Mouse (Mus musculus): ENCODE measurements around the gene Ndufs7. TPM values are rescaled to one million over a fixed set of nuclear protein-coding genes. Genes with fewer than 3 reads are reported as not detected.

Gene Ndufs7
- polyA plus RNA-seq, 1 experiment from 2014 or later, result 311 TPM

- 87% methylated on average over 3 of the region's 3 CpGs for WGBS
- Histone ChIP-seq H3K4me3 (peak overlapping the region; percentile 2; the same call in 1 of the 2 replicates), H3K9me3 (replicated peaks) (no peaks in the 10 kb centered on the region), H3K27me3 (ENCODE audit: low read depth, poor library complexity, severe bottlenecking) (no peaks in the 10 kb centered on the region), H3K27ac (no peak overlapping the region), H3K4me1 (peaks cover 20% of the 10 kb centered on the region), H3K36me3 (peaks cover 94% of the 10 kb centered on the region)
- no peak for DNase-seq (ENCODE audit: low spot score)
Observed at GRCm38 (mm10) chr10:80273847-80274246, 24.9 kb downstream of the Ndufs7 start.

DNA sequence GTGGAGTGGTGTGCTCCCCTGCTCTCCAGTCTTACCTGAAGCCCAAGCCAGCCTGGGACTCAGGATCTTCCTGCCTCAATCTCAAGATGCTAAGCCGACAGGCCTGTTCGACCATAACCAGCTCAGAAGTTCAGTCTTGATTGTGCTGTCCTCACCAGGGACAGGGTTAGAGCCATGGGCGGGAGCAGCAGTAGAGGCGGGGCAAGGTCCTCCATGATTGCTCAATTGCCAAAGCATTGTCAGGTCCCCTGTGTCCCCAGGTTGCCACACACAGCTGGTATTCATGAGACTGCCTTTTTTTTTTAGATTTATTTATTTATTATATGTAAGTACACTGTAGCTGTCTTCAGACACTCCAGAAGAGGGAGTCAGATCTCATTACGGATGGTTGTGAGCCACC lies 27.3 kb downstream of the Ndufs7 start:
- Histone ChIP-seq H3K27me3 (ENCODE audit: low read depth, poor library complexity, severe bottlenecking) (no peaks in the 10 kb centered on the region), H3K4me3 (no peak overlapping the region), H3K36me3 (peaks cover 94% of the 10 kb centered on the region), H3K9me3 (replicated peaks) (no peaks in the 10 kb centered on the region), H3K27ac (no peak overlapping the region), H3K4me1 (0 out of 2 replicates have a peak, but pooled peaks cover 14% of the 10 kb centered on the region)
- no peak for DNase-seq (ENCODE audit: low spot score)
- WGBS, result 91% methylated on average over 5 of the region's 5 CpGs

DNA sequence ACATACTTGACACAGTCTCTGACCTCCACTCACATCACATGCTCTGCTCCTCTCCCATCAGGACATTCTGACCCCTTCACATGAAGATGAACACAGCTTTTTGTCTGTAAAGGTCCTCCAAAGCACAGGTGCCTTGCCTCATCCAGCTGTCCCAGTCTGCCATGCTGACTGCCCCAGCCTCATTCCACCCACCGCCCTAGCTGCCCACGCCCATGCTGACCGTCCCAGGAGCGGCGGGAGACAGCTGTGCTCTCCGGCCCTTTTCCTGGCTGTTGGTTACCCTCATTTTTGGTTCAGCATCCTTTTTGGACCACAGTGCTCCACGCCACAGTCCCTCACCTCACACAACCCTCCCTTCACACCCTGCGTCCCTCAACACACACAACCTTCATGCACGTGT lies 29.5 kb downstream of the Ndufs7 start:
- no peaks in the 10 kb centered on the region for H3K9me3 ChIP-seq (replicated peaks)
- H3K27ac ChIP-seq, result no peak overlapping the region
- H3K27me3 ChIP-seq (ENCODE audit: low read depth, poor library complexity, severe bottlenecking), result no peaks in the 10 kb centered on the region
- H3K4me3 ChIP-seq, result no peak overlapping the region
- WGBS, result 97% methylated on average over 9 of the region's 9 CpGs
- peaks cover 99% of the 10 kb centered on the region for H3K36me3 ChIP-seq
- DNase-seq (ENCODE audit: low spot score), result no peak
- 0 out of 2 replicates have a peak, but pooled peaks cover 15% of the 10 kb centered on the region for H3K4me1 ChIP-seq

- H3K4me3 ChIP-seq, result peak overlapping the region; percentile 8; the same call in 1 of the 2 replicates
- H3K27ac ChIP-seq, result no peak overlapping the region; the same call in 1 of the 2 replicates
- H3K9me3 ChIP-seq (replicated peaks), result no peaks in the 10 kb centered on the region
- WGBS, result 94% methylated on average over 12 of the region's 12 CpGs
- H3K4me1 ChIP-seq, result 0 out of 2 replicates have a peak, but pooled peaks cover 7% of the 10 kb centered on the region
- no peak for DNase-seq (ENCODE audit: low spot score)
- peaks cover 99% of the 10 kb centered on the region for H3K36me3 ChIP-seq
- H3K27me3 ChIP-seq (ENCODE audit: low read depth, poor library complexity, severe bottlenecking), result no peaks in the 10 kb centered on the region
Observed at GRCm38 (mm10) chr10:80279273-80279672, 30.4 kb downstream of the Ndufs7 start.

DNA sequence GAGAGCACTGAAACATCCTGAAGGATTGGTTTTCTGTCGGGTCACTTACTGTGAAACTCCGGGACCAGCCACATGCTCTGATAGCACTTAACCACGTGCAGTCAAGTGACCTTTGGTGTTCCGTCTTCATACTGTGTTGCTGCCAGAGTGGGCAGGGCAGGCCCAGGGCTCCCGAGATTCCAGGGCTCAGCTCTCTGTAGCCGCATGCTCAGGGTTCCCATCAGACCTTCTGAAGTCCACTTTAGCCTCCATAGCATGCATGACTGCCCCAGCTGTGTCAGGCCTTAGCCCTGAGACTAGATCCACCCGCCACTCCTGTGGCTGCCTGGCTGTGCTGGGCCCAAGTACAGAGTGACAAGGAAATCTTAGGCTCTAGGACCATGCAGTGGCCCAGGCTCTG lies 32.4 kb downstream of the Ndufs7 start:
- Histone ChIP-seq H3K27ac (0 out of 2 replicates have a peak overlapping the region, but pooled peaks have one; percentile 15), H3K36me3 (peaks cover 99% of the 10 kb centered on the region), H3K9me3 (replicated peaks) (no peaks in the 10 kb centered on the region), H3K4me3 (0 out of 2 replicates have a peak overlapping the region, but pooled peaks have one; percentile 1), H3K27me3 (ENCODE audit: low read depth, poor library complexity, severe bottlenecking) (no peaks in the 10 kb centered on the region), H3K4me1 (peaks cover 12% of the 10 kb centered on the region; the same call in 1 of the 2 replicates)
- no peak for DNase-seq (ENCODE audit: low spot score)
- WGBS, result 87% methylated on average over 7 of the region's 7 CpGs

- peaks cover 99% of the 10 kb centered on the region for H3K36me3 ChIP-seq
- DNase-seq (ENCODE audit: low spot score), result no peak
- 87% methylated on average over 8 of the region's 8 CpGs for WGBS
Observed at GRCm38 (mm10) chr10:80281921-80282371, 33.0 kb downstream of the Ndufs7 start.

GRCm38 (mm10) chr10:80282481-80283441 lies 33.8 kb downstream of the Ndufs7 start:
- WGBS, result 91% methylated on average over 20 of the region's 20 CpGs

More at GRCm38 (mm10) chr10:80281921-80282371, 33.0 kb downstream of the Ndufs7 start:
- no peaks in the 10 kb centered on the region for H3K9me3 ChIP-seq (replicated peaks)
- H3K4me1 ChIP-seq, result peaks cover 12% of the 10 kb centered on the region; the same call in 1 of the 2 replicates
- H3K27ac ChIP-seq, result 0 out of 2 replicates have a peak overlapping the region, but pooled peaks have one; percentile 15
- H3K4me3 ChIP-seq, result no peak overlapping the region
- no peaks in the 10 kb centered on the region for H3K27me3 ChIP-seq (ENCODE audit: low read depth, poor library complexity, severe bottlenecking)

DNA sequence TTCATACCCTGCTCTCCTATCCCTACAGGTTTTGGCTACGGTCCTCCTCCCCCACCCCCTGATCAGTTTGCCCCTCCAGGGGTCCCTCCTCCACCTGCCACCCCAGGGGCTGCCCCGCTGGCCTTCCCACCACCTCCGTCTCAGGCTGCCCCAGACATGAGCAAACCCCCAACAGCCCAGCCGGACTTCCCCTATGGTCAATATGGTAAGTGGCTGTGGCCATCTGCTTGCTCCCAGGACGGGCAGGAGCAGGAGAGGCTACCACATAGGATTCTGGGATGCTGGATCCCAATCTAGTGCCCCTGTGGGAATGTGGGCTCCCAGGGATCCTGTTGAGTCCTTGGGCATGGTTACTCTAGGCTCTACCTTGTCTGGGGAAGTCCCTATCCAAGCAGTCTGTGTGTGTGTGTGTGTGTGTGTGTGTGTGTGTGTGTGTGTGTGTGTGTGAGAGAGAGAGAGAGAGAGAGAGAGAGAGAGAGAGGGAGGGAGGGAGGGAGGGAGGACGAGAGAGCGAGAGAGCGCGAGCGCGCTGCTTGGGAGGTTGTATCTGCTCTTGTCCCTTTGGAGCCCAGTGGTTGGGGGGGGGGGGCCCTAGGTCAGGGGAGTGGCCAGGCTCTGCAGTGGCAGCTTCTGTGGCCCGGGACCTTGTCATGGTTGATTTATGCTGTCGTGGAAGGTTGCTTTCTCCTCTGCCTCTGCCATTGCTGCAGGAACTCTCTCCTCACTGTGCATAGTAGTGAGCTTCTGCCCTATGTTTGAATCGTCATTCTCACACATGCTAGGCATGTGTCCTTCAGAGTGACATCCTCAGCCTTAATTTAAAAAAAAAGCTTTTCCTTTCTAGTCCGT lies 36.5 kb downstream of the Ndufs7 start:
- WGBS, result 75% methylated on average over 9 of the region's 15 CpGs
- DNase-seq (ENCODE audit: low spot score), result no peak
- H3K4me3 ChIP-seq, result no peak overlapping the region
- H3K27ac ChIP-seq, result 0 out of 2 replicates have a peak overlapping the region, but pooled peaks have one; percentile 14
- H3K27me3 ChIP-seq (ENCODE audit: low read depth, poor library complexity, severe bottlenecking), result no peaks in the 10 kb centered on the region
- H3K36me3 ChIP-seq, result peaks cover 91% of the 10 kb centered on the region
- no peaks in the 10 kb centered on the region for H3K9me3 ChIP-seq (replicated peaks)
- H3K4me1 ChIP-seq, result peaks cover 14% of the 10 kb centered on the region; the same call in 1 of the 2 replicates

More at GRCm38 (mm10) chr10:80282481-80283441, 33.8 kb downstream of the Ndufs7 start:
- no peak overlapping the region for H3K27ac ChIP-seq
- H3K27me3 ChIP-seq (ENCODE audit: low read depth, poor library complexity, severe bottlenecking), result no peaks in the 10 kb centered on the region
- H3K9me3 ChIP-seq (replicated peaks), result no peaks in the 10 kb centered on the region
- DNase-seq (ENCODE audit: low spot score), result no peak
- H3K4me3 ChIP-seq, result no peak overlapping the region
- H3K36me3 ChIP-seq, result peaks cover 99% of the 10 kb centered on the region
- H3K4me1 ChIP-seq, result peaks cover 14% of the 10 kb centered on the region; the same call in 1 of the 2 replicates

DNA sequence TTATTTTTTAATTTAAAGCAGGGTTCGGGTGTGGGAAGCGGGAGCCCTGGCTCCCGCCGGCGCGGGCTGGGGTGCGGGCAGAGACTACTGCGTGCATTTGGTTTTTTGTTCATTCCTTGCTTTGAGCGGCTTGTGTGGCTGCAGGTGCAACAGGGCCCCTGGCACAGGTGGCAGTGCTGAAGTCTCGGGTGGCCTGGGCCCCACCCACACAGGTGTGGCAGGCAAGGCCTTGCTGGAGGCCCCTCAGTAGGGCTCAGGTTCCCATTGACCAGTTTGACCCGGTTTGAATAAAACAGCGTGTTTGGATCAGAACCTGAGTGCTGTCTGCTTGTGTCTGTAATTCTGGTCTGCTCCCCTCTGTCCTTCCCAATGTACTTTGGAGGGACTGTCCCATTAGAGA lies 39.2 kb downstream of the Ndufs7 start:
- Histone ChIP-seq H3K27ac (no peak overlapping the region), H3K9me3 (replicated peaks) (no peaks in the 10 kb centered on the region), H3K36me3 (peaks cover 65% of the 10 kb centered on the region), H3K4me3 (no peak overlapping the region), H3K4me1 (peaks cover 14% of the 10 kb centered on the region; the same call in 1 of the 2 replicates), H3K27me3 (ENCODE audit: low read depth, poor library complexity, severe bottlenecking) (no peaks in the 10 kb centered on the region)
- DNase-seq (ENCODE audit: low spot score), result no peak
- 95% methylated on average over 12 of the region's 12 CpGs for WGBS

DNA sequence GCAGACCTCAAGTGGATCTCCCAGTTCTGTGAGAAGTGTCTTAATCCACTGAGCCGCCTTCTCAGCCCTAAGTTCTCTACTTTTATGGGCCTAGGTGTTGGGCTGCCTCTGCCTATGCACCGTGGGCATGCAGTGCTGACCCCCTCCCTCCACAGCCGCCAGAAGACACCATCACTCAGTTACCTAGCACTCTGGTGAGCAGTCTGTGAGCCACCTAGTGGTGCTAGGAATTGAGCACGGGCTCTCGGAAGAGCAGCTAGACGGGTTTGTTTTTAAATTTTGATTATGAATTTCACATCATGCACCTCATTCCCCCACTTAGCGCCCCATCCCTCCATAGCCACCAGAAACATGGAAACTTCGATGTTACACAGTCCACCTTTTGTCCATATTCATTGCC lies 39.7 kb downstream of the Ndufs7 start:
- no peak overlapping the region for H3K4me3 ChIP-seq
- peaks cover 19% of the 10 kb centered on the region for H3K4me1 ChIP-seq
- peaks cover 65% of the 10 kb centered on the region for H3K36me3 ChIP-seq
- DNase-seq (ENCODE audit: low spot score), result no peak
- WGBS, result 66% methylated on average over 8 of the region's 8 CpGs
- H3K27me3 ChIP-seq (ENCODE audit: low read depth, poor library complexity, severe bottlenecking), result no peaks in the 10 kb centered on the region
- H3K9me3 ChIP-seq (replicated peaks), result no peaks in the 10 kb centered on the region
- H3K27ac ChIP-seq, result no peak overlapping the region

DNA sequence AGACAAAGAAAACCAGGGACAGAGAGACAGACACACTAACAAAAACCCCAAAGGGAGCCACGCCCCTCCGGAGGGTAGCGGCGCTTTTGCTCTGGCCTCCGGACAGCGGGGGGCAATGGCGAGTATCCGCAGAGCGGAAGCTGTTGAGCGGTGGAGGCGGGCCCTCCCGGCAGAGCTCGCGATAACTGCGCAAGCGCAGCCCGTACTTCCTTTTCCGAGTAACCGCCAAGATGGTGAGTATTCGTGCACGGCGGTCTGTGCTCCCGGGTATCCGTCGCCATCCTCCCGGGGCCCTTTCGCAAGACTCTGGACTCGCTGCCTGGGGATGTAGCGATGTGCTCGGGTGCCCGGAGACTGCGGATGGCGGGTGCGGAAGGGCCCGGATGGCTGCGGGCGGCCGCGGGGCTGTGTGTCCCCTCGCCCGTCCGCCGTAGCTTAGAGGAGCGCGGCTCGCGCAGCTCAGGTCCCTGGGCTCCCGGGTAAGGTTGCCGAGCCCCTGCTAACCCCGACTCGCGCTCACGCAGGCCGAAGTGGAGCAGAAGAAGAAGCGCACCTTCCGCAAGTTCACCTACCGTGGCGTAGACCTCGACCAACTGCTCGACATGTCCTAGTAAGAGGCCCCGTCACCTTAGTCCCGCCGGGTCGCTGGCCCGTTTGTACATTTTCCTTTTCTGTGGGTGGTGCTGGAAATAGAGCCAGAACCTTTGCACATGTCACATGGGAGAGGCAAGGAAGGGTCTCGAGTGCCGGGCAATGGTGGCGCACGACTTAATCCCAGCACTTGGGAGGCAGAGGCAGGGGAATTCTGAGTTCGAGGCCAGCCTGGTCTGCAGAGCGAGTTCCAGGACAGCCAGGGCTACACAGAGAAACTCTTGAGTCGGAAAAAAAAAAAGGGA lies 43.6 kb downstream of the Ndufs7 start, which contains the start of gene Rps15:
Gene Rps15, plus strand, starts transcription at position 203 of the 896 bp plus-strand sequence.
- peaks cover 47% of the 10 kb centered on the region for H3K4me1 ChIP-seq
- under 1% methylated on average over 72 of the region's 72 CpGs for WGBS

More for the DNA sequence above, 43.6 kb downstream of the Ndufs7 start, which contains the start of gene Rps15:
- DNase-seq (ENCODE audit: low spot score), result peak; percentile 97
- peak within 1 kb of the TSS; percentile 98 for H3K27ac ChIP-seq
- H3K27me3 ChIP-seq (ENCODE audit: low read depth, poor library complexity, severe bottlenecking), result peaks cover 14% of the 10 kb centered on the region
- peak within 1 kb of the TSS; percentile 83 for H3K4me3 ChIP-seq
- no peaks in the 10 kb centered on the region for H3K9me3 ChIP-seq (replicated peaks)
- peaks cover 42% of the 10 kb centered on the region for H3K36me3 ChIP-seq
